Mouse (Mus musculus): ENCODE measurements around the gene Lrrc56.

Gene Lrrc56

DNA sequence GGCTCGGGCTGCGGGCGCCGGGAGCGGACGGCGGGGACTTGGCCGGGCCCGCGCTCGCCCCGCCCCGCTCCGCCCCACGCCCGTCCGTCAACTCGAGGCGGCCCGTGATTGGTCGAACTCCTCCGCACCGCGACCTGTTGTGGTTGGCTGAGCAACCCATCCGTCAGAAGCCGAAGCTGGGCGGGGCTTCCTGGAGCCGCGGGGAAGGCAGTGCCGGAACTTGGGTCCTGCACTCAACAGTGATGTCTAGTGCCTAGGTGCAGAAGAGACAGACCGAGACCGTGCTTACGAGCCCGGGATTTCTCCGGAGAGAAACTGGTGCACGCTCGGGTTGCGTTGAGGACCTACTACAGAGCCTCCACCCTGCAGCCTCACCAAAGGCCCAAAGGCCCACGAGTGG lies at the start of gene Lrrc56, which contains the start of gene Hras:
Lrrc56 (plus strand) TSS at position 210 of the 400 bp plus-strand sequence.
Hras (minus strand) TSS at position 58 of the 400 bp plus-strand sequence.
- DNase-seq (ENCODE audit: low spot score in 2 of 2), result peak; percentile 99

GRCm38 (mm10) chr7:141144650-141145049 lies 49.3 kb upstream of the Lrrc56 start:
- no peak for DNase-seq (ENCODE audit: low spot score in 2 of 2)

GRCm38 (mm10) chr7:141145403-141145802 lies 48.6 kb upstream of the Lrrc56 start:
- no peak for DNase-seq (ENCODE audit: low spot score in 2 of 2)

- peak in 1 of 2 experiments; percentile 63 for DNase-seq (ENCODE audit: low spot score in 2 of 2)
Measured at GRCm38 (mm10) chr7:141146043-141146595, 47.8 kb upstream of the Lrrc56 start.

- DNase-seq (ENCODE audit: low spot score in 2 of 2), result peak; percentile 43 to 61
Measured at GRCm38 (mm10) chr7:141147044-141147443, 46.9 kb upstream of the Lrrc56 start.

DNA sequence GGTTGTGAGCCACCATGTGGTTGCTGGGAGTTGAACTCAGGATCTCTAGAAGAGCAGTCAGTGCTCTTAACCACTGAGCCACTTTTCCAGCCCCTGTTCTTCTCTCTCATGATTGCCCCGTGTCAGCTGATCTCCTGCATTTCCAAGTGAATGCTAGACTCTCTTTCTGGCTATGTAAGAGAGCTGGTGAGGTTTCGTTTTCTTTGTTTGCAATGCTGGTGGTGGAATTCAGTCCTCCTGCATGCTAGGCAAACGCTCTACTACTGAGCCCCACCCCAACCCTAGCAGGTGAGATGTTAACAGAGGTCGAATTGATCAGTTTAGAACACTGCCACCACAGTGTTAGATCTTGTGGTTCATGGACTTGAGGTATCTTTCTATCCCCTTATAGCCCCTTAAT lies 45.3 kb upstream of the Lrrc56 start:
- DNase-seq (ENCODE audit: low spot score in 2 of 2), result no peak

DNA sequence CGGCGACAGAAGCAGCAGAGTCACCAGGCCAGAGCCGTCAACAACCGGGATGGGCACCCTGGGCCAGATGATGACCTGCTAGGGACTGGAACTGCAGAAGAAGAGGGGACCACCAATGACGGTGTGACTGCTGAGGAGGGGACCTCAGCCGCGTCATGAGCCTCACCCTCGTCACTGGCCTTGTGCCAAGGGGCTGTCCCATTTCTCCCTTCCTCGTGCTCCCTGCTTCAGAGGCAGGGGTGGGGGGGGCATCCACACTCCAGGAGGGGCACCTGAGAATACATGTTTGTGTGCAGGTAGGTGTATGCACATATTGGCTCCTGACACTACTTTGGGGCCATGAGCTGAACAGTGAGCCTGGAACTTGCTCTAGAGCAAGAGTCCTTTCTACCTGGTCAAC lies 38.6 kb upstream of the Lrrc56 start:
- DNase-seq (ENCODE audit: low spot score in 2 of 2), result peak in 1 of 2 experiments; percentile 64

DNA sequence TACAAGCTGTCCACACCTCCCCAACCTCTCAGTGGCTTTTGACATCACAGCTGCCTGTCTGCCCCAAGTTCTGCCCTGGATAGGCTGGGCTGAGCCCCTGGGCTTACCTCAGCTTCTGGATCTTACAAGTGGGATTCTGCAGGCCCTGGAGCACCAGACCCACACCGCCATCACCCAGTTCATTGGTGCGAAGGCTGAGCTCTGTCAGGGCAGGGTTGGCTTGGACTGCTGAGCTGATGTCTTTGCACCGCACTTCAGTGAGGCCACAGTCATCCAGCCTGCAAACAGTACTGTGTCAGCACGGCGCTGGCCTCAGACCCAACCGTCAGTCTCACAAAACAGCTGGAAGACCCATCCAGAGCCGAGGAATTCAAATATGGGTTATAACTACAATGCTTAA lies 29.6 kb upstream of the Lrrc56 start:
- DNase-seq (ENCODE audit: low spot score in 2 of 2), result no peak

DNA sequence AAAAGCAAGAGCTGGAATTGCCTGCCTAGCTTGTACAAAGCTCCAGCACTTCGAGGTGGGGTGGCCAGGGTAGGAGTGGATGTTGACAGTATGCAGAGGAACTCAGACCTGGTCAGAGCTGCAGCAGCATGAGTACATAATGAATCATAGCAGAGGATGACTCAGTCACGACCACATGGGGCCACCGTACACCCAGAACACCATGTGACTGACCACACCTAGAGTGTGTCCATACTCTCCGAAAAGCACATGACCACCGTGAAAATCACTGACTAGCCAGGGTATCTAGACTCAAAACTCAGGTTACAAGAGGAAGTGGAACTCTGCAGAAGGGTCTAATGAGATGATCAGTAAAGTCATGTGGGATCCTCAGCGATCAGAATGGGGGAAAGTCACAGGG lies 29.1 kb upstream of the Lrrc56 start:
- DNase-seq (ENCODE audit: low spot score in 2 of 2), result no peak

- no peak for DNase-seq (ENCODE audit: low spot score in 2 of 2)
Measured at GRCm38 (mm10) chr7:141167901-141168517, 25.9 kb upstream of the Lrrc56 start.

DNA sequence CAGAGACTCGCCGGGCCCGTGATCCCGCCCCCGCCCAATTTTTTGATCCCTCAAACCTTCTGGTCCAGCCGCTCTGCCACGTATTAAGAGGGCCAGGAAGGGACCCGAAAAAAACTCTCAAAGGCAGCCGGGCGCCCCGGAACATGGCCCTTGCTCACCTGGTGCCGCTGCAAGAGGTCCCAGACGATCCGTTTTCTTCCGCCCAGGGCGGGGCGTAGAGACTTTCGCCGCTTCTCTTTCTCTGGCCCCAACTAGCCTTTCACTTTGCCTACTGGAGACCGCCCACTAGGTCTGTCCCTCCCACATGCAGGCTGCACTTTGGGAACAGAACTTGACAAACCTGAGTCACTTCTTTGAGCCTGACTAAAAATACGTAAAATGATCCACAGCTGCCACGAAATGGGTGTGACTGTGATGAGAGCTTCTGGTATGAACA lies 25.4 kb upstream of the Lrrc56 start:
- DNase-seq (ENCODE audit: low spot score in 2 of 2), result peak; percentile 73 to 84

DNA sequence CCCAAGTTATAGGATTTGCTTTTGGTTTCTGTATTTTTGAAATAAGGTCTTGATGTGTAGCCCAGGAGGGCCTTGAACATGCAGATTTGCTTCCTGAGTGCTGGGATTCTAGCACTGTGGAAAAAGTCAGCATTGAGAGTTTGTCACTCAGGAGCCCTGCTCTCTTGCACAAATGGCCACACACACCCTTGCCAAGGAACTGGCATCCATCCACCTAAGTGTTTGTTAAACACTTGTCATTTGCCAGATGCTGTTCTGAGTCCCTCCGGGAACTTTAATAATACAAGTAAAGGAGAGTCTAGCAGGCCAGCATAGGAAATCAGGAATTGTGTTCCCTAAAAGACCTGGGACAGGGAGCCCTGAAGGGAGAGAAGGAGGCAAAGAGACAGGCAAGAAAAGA lies 24.7 kb upstream of the Lrrc56 start:
- DNase-seq (ENCODE audit: low spot score in 2 of 2), result no peak

DNA sequence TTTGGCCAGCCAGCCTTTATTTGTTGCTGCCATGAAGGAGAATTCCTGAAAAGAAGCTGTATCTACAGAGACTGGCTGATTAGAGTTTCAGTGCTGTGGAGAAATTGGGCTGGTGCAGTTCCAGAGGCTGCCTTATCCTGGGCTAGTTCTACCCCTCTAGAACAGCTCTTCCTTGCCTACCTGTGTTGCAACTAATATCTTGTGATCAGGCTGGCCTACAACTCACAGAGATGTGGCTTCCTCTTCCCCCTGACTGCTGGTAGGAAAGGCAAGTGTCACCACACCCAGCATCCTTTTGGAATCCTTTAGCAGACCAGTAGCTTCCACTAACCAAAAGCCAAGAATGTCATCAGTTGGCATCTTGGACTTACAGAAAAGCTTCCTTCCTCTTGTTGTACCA lies 24.1 kb upstream of the Lrrc56 start:
- DNase-seq (ENCODE audit: low spot score in 2 of 2), result no peak

DNA sequence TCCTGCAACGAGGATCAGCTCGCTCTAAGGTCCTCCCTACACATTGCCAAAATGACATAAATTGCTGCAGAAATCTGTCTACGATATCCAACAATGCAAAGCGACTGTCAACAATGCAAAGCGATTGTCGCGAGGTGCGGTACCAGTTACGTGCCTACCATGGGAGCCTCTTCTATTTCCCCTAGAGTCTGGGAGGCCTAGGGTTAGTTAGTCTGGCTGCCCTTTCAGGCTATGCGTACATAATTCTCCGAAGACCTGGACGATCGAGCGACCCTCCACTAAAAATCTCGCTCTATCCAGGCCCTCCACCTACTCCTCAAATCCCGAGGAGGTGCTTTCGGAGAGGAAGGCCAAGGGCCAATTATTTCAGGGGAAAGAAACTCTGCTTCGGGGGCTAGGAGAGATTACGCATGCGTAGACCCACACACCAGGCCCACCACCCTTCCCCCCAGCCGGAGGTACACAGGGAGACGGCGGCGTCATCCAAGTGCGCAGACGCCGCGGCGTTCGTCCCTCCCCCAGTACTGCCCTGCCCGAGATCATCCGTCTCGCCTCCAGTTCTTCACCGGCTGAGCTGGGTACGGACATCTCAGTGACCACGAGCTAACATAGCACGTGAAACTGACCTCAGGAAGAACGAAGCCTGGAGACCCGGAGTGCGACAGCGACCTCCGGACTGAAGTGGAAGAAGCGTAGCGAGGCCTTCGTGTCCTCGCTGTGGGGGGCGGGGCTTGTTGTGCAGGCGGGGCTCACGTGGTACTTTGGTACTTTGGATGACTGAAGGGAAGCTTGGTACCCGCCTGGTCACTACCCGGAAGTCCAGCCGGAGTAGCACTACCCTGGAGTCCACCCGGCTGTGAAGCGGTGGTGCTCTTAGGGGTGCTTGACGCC lies 21.6 kb upstream of the Lrrc56 start, which contains the start of gene Rnh1:
Rnh1 (minus strand) TSS at position 742 of the 891 bp plus-strand sequence.
- DNase-seq (ENCODE audit: low spot score in 2 of 2), result peak; percentile 82 to 92

- no peak for DNase-seq (ENCODE audit: low spot score in 2 of 2)
Measured at GRCm38 (mm10) chr7:141173323-141173850, 20.6 kb upstream of the Lrrc56 start.

- no peak for DNase-seq (ENCODE audit: low spot score in 2 of 2)
Measured at GRCm38 (mm10) chr7:141175068-141175467, 18.9 kb upstream of the Lrrc56 start.

GRCm38 (mm10) chr7:141176173-141176572 lies 17.8 kb upstream of the Lrrc56 start:
- DNase-seq (ENCODE audit: low spot score in 2 of 2), result peak; percentile 87 to 95

DNA sequence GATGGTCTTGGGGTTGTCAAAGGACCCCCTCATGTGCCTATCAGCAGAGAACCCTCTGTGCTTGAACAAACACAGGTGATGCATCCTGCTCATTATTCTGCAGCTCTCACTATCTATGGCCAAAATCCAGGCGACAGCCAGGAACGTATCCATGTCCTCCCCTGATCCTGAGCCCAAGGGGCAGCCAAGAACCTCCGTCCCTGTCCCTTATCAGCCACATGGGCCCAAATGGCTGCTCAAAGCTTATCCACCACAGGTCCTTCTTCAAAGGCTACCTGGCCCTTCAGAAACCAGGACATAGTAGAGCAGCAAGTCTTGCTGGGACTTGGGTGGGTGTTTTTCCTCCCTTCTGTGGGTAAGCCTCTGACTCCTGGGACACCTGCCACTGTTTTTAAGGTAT lies 5.8 kb upstream of the Lrrc56 start:
- no peak for DNase-seq (ENCODE audit: low spot score in 2 of 2)

DNA sequence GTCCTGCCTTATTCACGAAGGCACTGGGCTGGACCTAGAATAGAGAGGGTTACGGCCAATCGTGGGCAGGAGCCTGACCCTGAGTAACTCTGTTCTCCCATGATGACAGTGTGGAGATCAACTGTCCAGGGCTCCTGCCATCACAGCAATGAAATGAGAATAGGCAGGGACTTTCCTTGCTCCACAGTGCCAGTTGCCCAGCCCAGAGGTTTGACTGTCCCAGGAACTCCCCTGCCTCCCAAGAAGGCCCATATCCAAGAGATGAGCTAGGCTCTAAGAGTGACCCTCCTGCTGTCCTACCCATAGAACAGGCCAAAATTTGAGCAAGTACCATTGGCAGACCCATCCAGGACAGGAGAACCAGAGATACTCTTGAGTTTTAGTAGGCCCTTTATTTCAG lies 5.2 kb upstream of the Lrrc56 start:
- DNase-seq (ENCODE audit: low spot score in 2 of 2), result peak in 1 of 2 experiments; percentile 53

GRCm38 (mm10) chr7:141190220-141190619 lies 3.7 kb upstream of the Lrrc56 start:
- peak in 1 of 2 experiments; percentile 55 for DNase-seq (ENCODE audit: low spot score in 2 of 2)

DNA sequence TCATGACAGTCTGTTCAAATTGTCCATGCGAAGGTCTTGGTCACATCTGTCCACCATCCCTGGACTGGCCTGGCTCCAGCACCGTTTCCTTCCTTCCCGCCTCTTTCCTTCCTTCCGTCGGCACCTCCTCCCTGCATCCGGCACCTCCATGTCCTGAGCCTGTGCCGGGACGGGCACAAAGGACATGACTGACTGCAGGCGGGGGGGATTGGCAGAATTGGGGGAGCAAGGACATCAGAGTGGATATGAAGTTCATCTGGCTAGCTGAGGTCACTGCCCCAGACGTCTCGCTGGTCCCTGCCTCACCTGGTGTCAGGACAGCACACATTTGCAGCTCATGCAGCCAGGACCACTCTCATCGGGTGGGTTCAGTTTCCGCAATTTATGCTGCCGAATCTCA lies 2.9 kb upstream of the Lrrc56 start:
- DNase-seq (ENCODE audit: low spot score in 2 of 2), result peak in 1 of 2 experiments; percentile 66

Data from spleen, postnatal 4 days (tissue).